Mouse (Mus musculus) ES-Bruce4 (cell line): ENCODE measurements around the gene Fyn.

Experiments used
- CTCF ChIP-seq: IDR thresholded peaks from one replicate; pipeline ENCODE4 v1.8.1; 2011; ENCODE audit warnings: low read depth, low read length
- EP300 ChIP-seq: IDR thresholded peaks from 2 replicates; pipeline ENCODE4 v1.6.1; 2011; ENCODE audit warnings: low read depth, low read length; ENCODE audit not compliant: insufficient read depth
- POLR2A ChIP-seq: IDR thresholded peaks from one replicate; pipeline ENCODE4 v1.8.1; 2011; ENCODE audit warnings: low read length; ENCODE audit not compliant: insufficient read depth

DNA sequence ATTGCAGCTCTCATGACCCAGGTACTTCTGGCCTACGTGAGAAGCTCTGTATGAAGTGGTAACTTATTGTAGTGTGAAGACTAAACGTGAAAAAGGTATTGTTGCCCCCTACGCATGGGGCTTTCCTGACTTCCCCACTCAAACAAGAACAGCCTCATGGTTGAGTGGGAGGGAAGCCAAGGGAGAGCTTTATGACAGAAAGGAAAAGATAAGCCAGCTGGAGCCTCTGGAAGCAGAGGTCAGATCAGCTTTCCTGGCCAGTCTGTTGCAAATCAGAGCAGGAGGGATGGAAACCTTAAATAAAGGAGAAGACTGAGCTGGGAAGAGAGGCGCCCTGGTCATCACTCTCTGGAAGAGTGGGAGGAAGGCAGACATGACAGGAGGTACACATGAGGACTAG lies 200.3 kb downstream of the Fyn start:
- TF ChIP-seq POLR2A (no peak), CTCF (no peak), EP300 (no peak)
